32 mouse cellular contexts compared by ENCODE assay signal in genomic region chr7:143536251-143536650, GRCm38 (mm10). TPM values are rescaled to one million over a fixed set of nuclear protein-coding genes. Genes with fewer than 3 reads are reported as not detected.
"Had no signal": no experiment of that assay in that cellular context is flagged by ENCODE, and none has a peak within 500 bp of the region (broad histone marks: within the 10 kb centered on the region; RNA-seq: fewer than 3 reads in every experiment).

No protein-coding gene starts in this region.

- H3K4me2 ChIP-seq: embryonic facial prominence, embryonic 12.5 days; embryonic facial prominence, embryonic 13.5 days; embryonic facial prominence, embryonic 15.5 days; forebrain, embryonic 12.5 days; forebrain, embryonic 13.5 days; forebrain, embryonic 15.5 days had no signal

- H3K27ac ChIP-seq: embryonic facial prominence, embryonic 10.5 days; embryonic facial prominence, embryonic 12.5 days; embryonic facial prominence, embryonic 13.5 days; embryonic facial prominence, embryonic 15.5 days; forebrain, embryonic 10.5 days; forebrain, embryonic 12.5 days; forebrain, embryonic 13.5 days; forebrain, embryonic 15.5 days; gastrocnemius, adult 2 months; heart, adult 2 months had no signal

- ATAC-seq: forebrain, embryonic 13.5 days; forebrain, embryonic 14.5 days; forebrain, embryonic 15.5 days; forebrain, embryonic 16.5 days; forebrain, postnatal 0 days had no signal

- H3K4me3 ChIP-seq: embryonic facial prominence, embryonic 10.5 days; embryonic facial prominence, embryonic 12.5 days; embryonic facial prominence, embryonic 13.5 days; embryonic facial prominence, embryonic 15.5 days; erythroblast, embryonic 14.5 days; forebrain, embryonic 10.5 days; forebrain, embryonic 12.5 days; forebrain, embryonic 13.5 days; forebrain, embryonic 15.5 days; gastrocnemius, adult 2 months; heart, adult 2 months had no signal

- DNase-seq: cerebellum, adult 8-10 months; cerebellum, adult 9-10 months; cerebellum, adult 9-11 months; cerebellum, postnatal 10 days; cerebellum, postnatal 14 days; cerebellum, postnatal 25 days; cerebellum, postnatal 36 days; embryo, embryonic 11 days; forebrain, postnatal 0 days; gastrocnemius, adult 2 months; gastrocnemius, postnatal 10 days; gastrocnemius, postnatal 14 days; gastrocnemius, postnatal 25 days; gastrocnemius, postnatal 36 days; heart, adult 11 months; heart, adult 18-20 months; heart, adult 2 months had no signal

- H3K9me3 ChIP-seq: embryonic facial prominence, embryonic 10.5 days; embryonic facial prominence, embryonic 12.5 days; embryonic facial prominence, embryonic 13.5 days; embryonic facial prominence, embryonic 15.5 days; forebrain, embryonic 10.5 days; forebrain, embryonic 12.5 days; forebrain, embryonic 13.5 days; forebrain, embryonic 15.5 days had no signal

- H3K9ac ChIP-seq: embryonic facial prominence, embryonic 12.5 days; embryonic facial prominence, embryonic 13.5 days; embryonic facial prominence, embryonic 15.5 days; forebrain, embryonic 12.5 days; forebrain, embryonic 13.5 days; forebrain, embryonic 15.5 days; forebrain, postnatal 0 days had no signal

- H3K4me1 ChIP-seq: embryonic facial prominence, embryonic 10.5 days; embryonic facial prominence, embryonic 12.5 days; embryonic facial prominence, embryonic 13.5 days; embryonic facial prominence, embryonic 15.5 days; forebrain, embryonic 10.5 days; forebrain, embryonic 12.5 days; forebrain, embryonic 13.5 days; forebrain, embryonic 15.5 days had no signal

- H3K27me3 ChIP-seq: embryonic facial prominence, embryonic 12.5 days; embryonic facial prominence, embryonic 13.5 days; embryonic facial prominence, embryonic 15.5 days; forebrain, embryonic 12.5 days; forebrain, embryonic 13.5 days; forebrain, embryonic 15.5 days had no signal

RNA-seq across cellular contexts. Expression of gene Phlda2, which starts 33.3 kb away (rescaled TPM):
- total RNA-seq: forebrain, postnatal 0 days; gastrocnemius, adult 18-20 months; gastrocnemius, adult 2 months; gastrocnemius, adult 8-10 months; gastrocnemius, postnatal 10 days; gastrocnemius, postnatal 14 days; gastrocnemius, postnatal 25 days; gastrocnemius, postnatal 36 days; gastrocnemius, postnatal 4 days; granulocyte monocyte progenitor cell, adult 5-6 weeks; heart, adult 18-20 months; heart, adult 2 months had no signal
- polyA plus RNA-seq: forebrain, embryonic 13.5 days; forebrain, embryonic 16.5 days; forebrain, postnatal 0 days; heart, adult 2 months had no signal
